Mouse (Mus musculus): ENCODE data around the gene Unc5b. TPM values are rescaled to one million over a fixed set of nuclear protein-coding genes. Genes with fewer than 3 reads are reported as not detected.

Unc5b gene
- total and polyA plus RNA-seq, 2 experiments from 2014 or later: 4.9 to 50.5 TPM

- WGBS: 55% methylated on average over 10 of the region's 10 CpGs
- DNase-seq (ENCODE audit: low spot score) (no peak), ATAC-seq (ENCODE audit: insufficient read depth, low read depth) (no peak)
- Histone ChIP-seq H3K4me2 (ENCODE audit: low read depth, low read length) (peak overlapping the region; percentile 27), H3K9me3 (replicated peaks; ENCODE audit: control insufficient read depth, low read length) (no peaks in the 10 kb centered on the region), H3K4me1 (ENCODE audit: control insufficient read depth, insufficient read depth) (peaks cover 19% of the 10 kb centered on the region), H3K9ac (replicated peaks; ENCODE audit: low read depth, low read length) (0 out of 2 replicates have a peak overlapping the region, but pooled peaks have one; percentile 37), H3K27ac (ENCODE audit: low read depth) (peak overlapping the region; percentile 75), H3K27me3 (ENCODE audit: control insufficient read depth, insufficient read depth, low read length) (no peaks in the 10 kb centered on the region), H3K36me3 (replicated peaks; ENCODE audit: control insufficient read depth, insufficient read depth, low read length) (no peaks in the 10 kb centered on the region), H3K4me3 (ENCODE audit: low read depth, low read length) (no peak overlapping the region)
- TF ChIP-seq CTCF (IDR thresholded peaks at IDR 0.05; ENCODE audit: low read depth) (no peak), EP300 (IDR thresholded peaks at IDR 0.05; ENCODE audit: low read depth) (no peak)
Observed at GRCm38 (mm10) chr10:60792365-60792764, 39.0 kb downstream of the Unc5b start.

GRCm38 (mm10) chr10:60790912-60791311 lies 40.5 kb downstream of the Unc5b start:
- TF ChIP-seq CTCF (IDR thresholded peaks at IDR 0.05; ENCODE audit: low read depth) (no peak), EP300 (IDR thresholded peaks at IDR 0.05; ENCODE audit: low read depth) (no peak)
- Histone ChIP-seq H3K9ac (replicated peaks; ENCODE audit: low read depth, low read length) (no peak overlapping the region), H3K9me3 (replicated peaks; ENCODE audit: control insufficient read depth, low read length) (no peaks in the 10 kb centered on the region), H3K4me2 (ENCODE audit: low read depth, low read length) (no peak overlapping the region), H3K4me3 (ENCODE audit: low read depth, low read length) (no peak overlapping the region), H3K36me3 (replicated peaks; ENCODE audit: control insufficient read depth, insufficient read depth, low read length) (no peaks in the 10 kb centered on the region), H3K4me1 (ENCODE audit: control insufficient read depth, insufficient read depth) (peaks cover 16% of the 10 kb centered on the region), H3K27ac (ENCODE audit: low read depth) (no peak overlapping the region), H3K27me3 (ENCODE audit: control insufficient read depth, insufficient read depth, low read length) (no peaks in the 10 kb centered on the region)
- WGBS: 80% methylated on average over 6 of the region's 6 CpGs
- ATAC-seq (ENCODE audit: insufficient read depth, low read depth): no peak
- DNase-seq (ENCODE audit: low spot score): no peak

GRCm38 (mm10) chr10:60787303-60788074 lies 43.9 kb downstream of the Unc5b start:
- Histone ChIP-seq H3K9me3 (replicated peaks; ENCODE audit: control insufficient read depth, low read length) (no peaks in the 10 kb centered on the region), H3K27ac (ENCODE audit: low read depth) (no peak overlapping the region), H3K27me3 (ENCODE audit: control insufficient read depth, insufficient read depth, low read length) (no peaks in the 10 kb centered on the region), H3K9ac (replicated peaks; ENCODE audit: low read depth, low read length) (0 out of 2 replicates have a peak overlapping the region, but pooled peaks have one; percentile 14), H3K4me3 (ENCODE audit: low read depth, low read length) (no peak overlapping the region), H3K4me1 (ENCODE audit: control insufficient read depth, insufficient read depth) (peaks cover 6% of the 10 kb centered on the region), H3K4me2 (ENCODE audit: low read depth, low read length) (no peak overlapping the region), H3K36me3 (replicated peaks; ENCODE audit: control insufficient read depth, insufficient read depth, low read length) (no peaks in the 10 kb centered on the region)
- 64% methylated on average over 16 of the region's 16 CpGs for WGBS
- TF ChIP-seq EP300 (IDR thresholded peaks at IDR 0.05; ENCODE audit: low read depth): no peak
- TF ChIP-seq CTCF (IDR thresholded peaks at IDR 0.05; ENCODE audit: low read depth): no peak
- no peak for DNase-seq (ENCODE audit: low spot score)
- ATAC-seq (ENCODE audit: insufficient read depth, low read depth): no peak

GRCm38 (mm10) chr10:60783608-60784007 lies 47.8 kb downstream of the Unc5b start:
- Histone ChIP-seq H3K36me3 (replicated peaks; ENCODE audit: control insufficient read depth, insufficient read depth, low read length) (peaks cover 3% of the 10 kb centered on the region; the same call in 1 of the 2 replicates), H3K9me3 (replicated peaks; ENCODE audit: control insufficient read depth, low read length) (no peaks in the 10 kb centered on the region), H3K27ac (ENCODE audit: low read depth) (no peak overlapping the region), H3K27me3 (ENCODE audit: control insufficient read depth, insufficient read depth, low read length) (no peaks in the 10 kb centered on the region), H3K9ac (replicated peaks; ENCODE audit: low read depth, low read length) (no peak overlapping the region), H3K4me1 (ENCODE audit: control insufficient read depth, insufficient read depth) (no peaks in the 10 kb centered on the region), H3K4me3 (ENCODE audit: low read depth, low read length) (no peak overlapping the region), H3K4me2 (ENCODE audit: low read depth, low read length) (no peak overlapping the region)
- no peak for ATAC-seq (ENCODE audit: insufficient read depth, low read depth)
- no peak for DNase-seq (ENCODE audit: low spot score)
- WGBS: 38% methylated on average over 2 of the region's 2 CpGs
- TF ChIP-seq CTCF (IDR thresholded peaks at IDR 0.05; ENCODE audit: low read depth): no peak
- no peak for TF ChIP-seq EP300 (IDR thresholded peaks at IDR 0.05; ENCODE audit: low read depth)

GRCm38 (mm10) chr10:60779628-60780027 lies 51.8 kb downstream of the Unc5b start:
- Histone ChIP-seq H3K9ac (replicated peaks; ENCODE audit: low read depth, low read length) (no peak overlapping the region), H3K9me3 (replicated peaks; ENCODE audit: control insufficient read depth, low read length) (no peaks in the 10 kb centered on the region), H3K4me1 (ENCODE audit: control insufficient read depth, insufficient read depth) (no peaks in the 10 kb centered on the region), H3K36me3 (replicated peaks; ENCODE audit: control insufficient read depth, insufficient read depth, low read length) (peaks cover 23% of the 10 kb centered on the region), H3K4me3 (ENCODE audit: low read depth, low read length) (no peak overlapping the region), H3K27me3 (ENCODE audit: control insufficient read depth, insufficient read depth, low read length) (no peaks in the 10 kb centered on the region), H3K4me2 (ENCODE audit: low read depth, low read length) (peak overlapping the region; percentile 19), H3K27ac (ENCODE audit: low read depth) (no peak overlapping the region)
- ATAC-seq (ENCODE audit: insufficient read depth, low read depth): peak; percentile 18
- 17% methylated on average over 9 of the region's 9 CpGs for WGBS
- peak; percentile 57 for DNase-seq (ENCODE audit: low spot score)
- TF ChIP-seq EP300 (IDR thresholded peaks at IDR 0.05; ENCODE audit: low read depth): no peak
- TF ChIP-seq CTCF (IDR thresholded peaks at IDR 0.05; ENCODE audit: low read depth): peak; percentile 95

Measured in heart, postnatal 0 days (tissue).